Mouse (Mus musculus) fibroblast of lung, adult 2 months (primary cell): ENCODE results near the gene Amigo1.

ENCODE experiments used
- DNase-seq: peaks from one replicate; pipeline ENCODE4 v3.0.0-alpha.2; 2011; ENCODE audit warnings: low read depth

Amigo1 gene

DNA sequence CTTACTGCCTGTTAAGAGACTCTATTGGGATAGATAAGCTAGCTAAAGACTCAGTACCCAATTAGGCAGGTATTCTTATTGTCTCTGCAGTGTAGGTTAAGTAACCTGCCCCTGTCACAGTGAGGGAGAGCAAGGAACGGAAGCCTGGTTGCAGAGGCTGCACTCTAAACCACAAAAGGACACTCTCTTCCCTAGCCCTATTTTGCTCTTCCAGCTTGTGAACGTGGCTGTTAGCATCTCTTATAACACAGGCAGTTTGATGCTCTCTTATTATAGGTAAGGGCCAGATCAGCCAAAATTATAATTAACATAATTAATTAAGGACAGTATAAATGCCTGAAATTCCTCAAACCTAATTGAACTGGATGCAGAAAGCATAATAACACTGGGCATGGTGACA is 5.6 kb upstream of the Amigo1 start:
- DNase-seq, result no peak

GRCm38 (mm10) chr3:108184742-108185141 is 1.4 kb upstream of the Amigo1 start:
- DNase-seq, result no peak

- DNase-seq, result no peak
These were observed 556 bp upstream of the Amigo1 start for GRCm38 (mm10) chr3:108185460-108186097.

GRCm38 (mm10) chr3:108187111-108187795 is 1.1 kb downstream of the Amigo1 start:
- no peak for DNase-seq

GRCm38 (mm10) chr3:108188716-108189490 is 2.8 kb downstream of the Amigo1 start:
- no peak for DNase-seq

DNA sequence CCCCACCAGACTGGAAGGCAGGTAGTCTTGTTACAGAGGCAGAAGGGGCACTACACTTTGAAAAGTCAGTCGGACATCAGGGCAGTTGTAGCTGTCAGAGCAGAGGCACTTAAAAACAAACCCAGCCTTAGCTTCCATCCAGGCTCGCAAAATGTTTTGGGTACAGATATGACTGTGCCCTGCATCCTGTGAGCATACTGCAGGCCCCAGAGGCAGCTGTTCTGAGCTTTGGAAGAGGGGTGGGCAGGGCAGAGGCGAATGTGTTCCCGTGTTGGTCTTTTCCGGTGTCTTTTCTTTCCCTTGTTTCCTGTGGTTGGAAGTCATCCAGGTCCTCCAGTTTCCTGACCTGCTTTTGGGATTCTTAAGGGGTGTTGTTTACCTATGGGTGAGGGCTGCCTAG is 3.8 kb downstream of the Amigo1 start:
- DNase-seq, result no peak

- DNase-seq, result no peak
These were observed 7.6 kb downstream of the Amigo1 start for GRCm38 (mm10) chr3:108193686-108194085.

DNA sequence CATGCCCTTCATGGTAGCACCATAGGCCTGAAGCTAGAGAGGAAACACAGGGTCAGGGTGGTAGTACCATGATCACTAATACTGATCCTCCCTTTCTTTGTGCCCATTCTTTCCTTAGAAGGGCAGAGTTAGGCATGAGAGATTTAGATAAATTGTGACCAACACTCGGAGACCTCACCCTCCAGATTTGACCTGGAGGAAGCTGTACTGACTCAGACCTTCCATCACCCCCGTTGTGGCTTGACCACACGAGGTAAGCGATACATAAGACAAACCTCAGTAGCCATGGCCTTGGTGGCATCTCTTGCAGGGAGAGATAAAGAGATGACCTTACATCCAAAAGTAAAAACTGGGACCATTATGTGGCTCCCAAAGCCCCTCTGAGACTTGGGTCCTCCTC is 9.2 kb downstream of the Amigo1 start:
- DNase-seq, result no peak

- DNase-seq, result no peak
These were observed 9.9 kb downstream of the Amigo1 start for GRCm38 (mm10) chr3:108195941-108196590.

DNA sequence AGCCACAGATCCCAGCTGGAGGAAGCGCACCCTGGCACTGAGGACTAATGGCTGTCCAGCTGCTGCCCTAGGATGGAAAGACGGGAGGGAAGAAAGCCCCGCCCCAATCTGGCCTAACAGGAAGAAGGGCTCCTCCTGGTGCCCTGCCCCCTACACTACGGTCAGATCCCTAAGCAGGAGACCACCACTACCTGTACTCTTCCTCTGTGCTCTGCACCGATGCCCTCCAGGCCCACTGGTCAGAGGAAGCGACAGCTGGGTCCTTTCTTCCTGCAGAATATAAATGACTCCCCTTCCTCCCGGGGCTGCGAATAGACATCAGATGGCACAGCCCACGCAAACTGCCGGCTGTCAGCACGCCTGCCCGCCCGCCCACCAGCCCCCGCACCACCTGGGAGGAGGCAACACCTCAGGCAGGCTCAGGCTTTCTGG is 10.9 kb downstream of the Amigo1 start:
- no peak for DNase-seq

DNA sequence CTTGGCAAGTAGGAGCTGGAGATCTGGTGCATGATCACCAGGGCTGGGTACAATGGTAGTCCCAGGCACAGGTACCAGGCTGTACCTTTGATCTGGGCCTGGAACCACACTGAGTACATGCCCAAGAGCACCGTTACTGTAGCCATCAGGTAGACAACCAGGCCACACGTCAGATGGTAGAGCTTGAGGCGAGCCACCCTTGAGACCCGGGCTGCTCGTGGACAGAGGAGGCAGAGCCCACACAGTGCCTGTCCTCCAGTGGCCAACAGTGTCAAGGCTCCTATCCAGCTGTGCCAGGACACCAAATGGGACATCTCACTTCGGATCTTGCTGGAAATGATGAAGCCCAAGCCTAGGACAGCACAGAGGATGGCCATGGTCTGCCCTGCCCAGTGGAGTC is 13.1 kb downstream of the Amigo1 start:
- DNase-seq, result no peak

DNA sequence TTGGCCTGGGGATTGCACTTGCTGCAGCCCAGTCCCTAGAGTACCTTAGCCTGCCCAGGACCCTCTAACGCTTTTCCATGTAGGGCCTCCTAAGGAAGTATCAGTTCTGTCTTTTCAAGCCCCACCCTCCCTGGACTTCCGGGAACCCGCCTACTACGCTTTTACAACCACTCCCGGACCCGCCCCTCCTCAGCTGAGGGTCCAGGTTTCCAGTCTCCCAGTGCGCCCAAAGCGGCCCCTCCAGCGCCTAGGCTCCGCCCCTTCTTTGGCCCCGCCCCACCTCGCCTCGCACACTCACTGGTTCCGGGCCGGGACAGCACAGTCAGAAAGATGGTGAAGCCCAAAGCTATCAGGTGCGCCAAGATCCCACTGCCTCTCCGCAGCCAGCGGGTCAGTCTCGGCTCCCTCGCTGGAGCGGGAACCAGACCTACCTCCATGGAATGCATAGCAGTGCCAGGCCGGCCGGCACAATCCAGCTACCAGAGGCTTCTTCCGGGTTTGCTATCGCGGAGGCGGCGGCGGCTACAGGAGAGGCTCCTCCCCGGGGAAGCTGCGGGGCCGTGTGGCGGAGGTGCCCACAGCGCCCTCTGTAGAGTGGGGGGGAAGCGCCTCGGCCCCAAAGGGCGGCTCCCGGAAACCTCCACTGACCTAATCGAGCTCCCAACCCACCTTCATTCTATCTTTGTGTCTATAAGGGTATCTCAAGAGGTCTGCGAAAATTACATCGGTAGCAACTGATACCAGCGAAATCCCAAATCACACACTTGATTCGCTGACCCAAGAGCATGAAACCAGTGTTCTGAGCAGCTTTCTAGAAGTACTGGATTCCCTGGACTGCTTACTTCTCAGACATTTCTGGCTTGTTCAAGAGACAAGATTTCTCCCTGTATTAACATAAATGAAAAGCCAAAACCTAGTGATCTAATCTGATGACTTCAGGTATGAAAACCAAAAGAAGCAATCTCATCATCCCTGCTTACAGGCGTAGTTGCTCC is 14.5 kb downstream of the Amigo1 start, which contains the start of gene Cyb561d1:
Cyb561d1 (minus strand) TSS at position 884 of the 995 bp plus-strand sequence.
- peak; percentile 70 for DNase-seq

- no peak for DNase-seq
These were observed 16.4 kb downstream of the Amigo1 start for GRCm38 (mm10) chr3:108202506-108202905.

DNA sequence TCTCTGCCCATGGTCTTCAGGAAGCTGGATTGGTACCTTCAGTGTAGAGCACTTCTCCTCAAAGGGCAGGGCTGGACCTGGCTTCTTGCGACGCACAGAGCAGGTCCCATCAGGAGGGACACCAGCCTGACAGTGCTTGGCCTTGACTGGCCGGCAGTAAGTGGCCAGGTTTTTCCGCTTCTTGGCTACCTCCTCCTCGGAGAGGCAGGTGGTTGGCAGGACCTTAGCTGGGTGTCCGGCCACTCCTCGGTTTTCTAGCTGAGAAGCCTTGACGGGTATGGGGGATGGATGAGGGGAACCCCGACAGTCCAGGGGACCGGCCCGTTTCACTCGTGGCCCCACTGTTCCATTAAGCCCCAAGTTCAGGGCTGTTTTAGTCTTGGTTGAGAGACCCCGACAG is 17.1 kb downstream of the Amigo1 start:
- no peak for DNase-seq

GRCm38 (mm10) chr3:108203621-108204325 is 17.6 kb downstream of the Amigo1 start:
- DNase-seq, result no peak

DNA sequence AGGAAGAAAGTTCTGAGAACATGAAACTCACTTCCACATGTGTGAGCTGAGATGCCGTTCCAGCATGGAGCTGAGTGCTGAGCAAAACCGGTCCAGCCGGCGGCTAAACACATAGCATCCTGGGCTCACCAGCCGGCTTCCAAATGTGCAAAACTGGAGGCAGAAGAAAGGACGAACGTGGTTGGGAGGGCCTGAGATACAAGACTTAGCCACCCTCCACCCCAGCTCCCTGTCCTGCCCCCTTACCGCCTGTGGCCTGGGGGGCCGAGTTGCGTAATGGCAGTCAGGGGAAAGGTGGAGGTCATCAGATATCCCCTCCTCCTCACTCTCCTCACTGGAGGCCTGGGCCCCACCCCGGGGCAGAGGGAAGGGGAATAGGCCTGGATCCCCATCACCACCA is 18.3 kb downstream of the Amigo1 start:
- DNase-seq, result no peak

- DNase-seq, result no peak
These were observed 19.5 kb downstream of the Amigo1 start for GRCm38 (mm10) chr3:108205601-108206000.

GRCm38 (mm10) chr3:108206731-108207375 is 20.7 kb downstream of the Amigo1 start:
- no peak for DNase-seq

GRCm38 (mm10) chr3:108209001-108209400 is 22.9 kb downstream of the Amigo1 start:
- DNase-seq, result no peak

DNA sequence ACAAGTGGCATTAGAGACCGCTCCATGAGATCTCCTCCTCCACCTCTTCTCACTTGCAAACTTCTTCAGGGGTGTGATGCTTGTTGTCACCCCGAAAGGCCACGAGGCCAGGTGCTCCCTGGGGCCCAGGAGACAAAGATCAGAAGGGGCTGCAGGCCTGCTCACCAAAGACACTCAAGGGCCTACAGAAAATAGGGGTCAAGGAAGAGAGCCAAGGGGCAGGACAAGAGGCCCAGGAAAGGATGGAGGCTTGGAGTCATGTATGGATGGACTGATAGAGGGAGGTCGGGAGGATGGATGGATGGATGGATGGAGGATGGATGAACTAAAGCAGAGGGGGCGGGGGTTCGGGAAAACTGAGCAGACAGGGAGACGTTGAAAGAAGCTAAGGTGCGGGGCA is 23.4 kb downstream of the Amigo1 start:
- no peak for DNase-seq
